Mouse (Mus musculus) small intestine, adult 2 months (tissue): Measurements from ENCODE around the gene Mrvi1.

Experiments
- CTCF ChIP-seq: fragments of 200-500 bp; IDR thresholded peaks from 2 replicates; pipeline ENCODE4 v1.5.1; 2012; ENCODE audit warnings: low read depth, mild to moderate bottlenecking, control low read depth, inconsistent platforms, low read length, moderate library complexity, mixed read lengths; ENCODE audit not compliant: insufficient replicate concordance, insufficient read length; ENCODE audit errors: extremely low read depth
- POLR2A ChIP-seq: fragments of 200-500 bp; IDR thresholded peaks from 2 replicates; pipeline ENCODE4 v1.6.1; 2012; ENCODE audit warnings: low read depth, mild to moderate bottlenecking, control low read depth, inconsistent platforms, low read length, moderate library complexity

DNA sequence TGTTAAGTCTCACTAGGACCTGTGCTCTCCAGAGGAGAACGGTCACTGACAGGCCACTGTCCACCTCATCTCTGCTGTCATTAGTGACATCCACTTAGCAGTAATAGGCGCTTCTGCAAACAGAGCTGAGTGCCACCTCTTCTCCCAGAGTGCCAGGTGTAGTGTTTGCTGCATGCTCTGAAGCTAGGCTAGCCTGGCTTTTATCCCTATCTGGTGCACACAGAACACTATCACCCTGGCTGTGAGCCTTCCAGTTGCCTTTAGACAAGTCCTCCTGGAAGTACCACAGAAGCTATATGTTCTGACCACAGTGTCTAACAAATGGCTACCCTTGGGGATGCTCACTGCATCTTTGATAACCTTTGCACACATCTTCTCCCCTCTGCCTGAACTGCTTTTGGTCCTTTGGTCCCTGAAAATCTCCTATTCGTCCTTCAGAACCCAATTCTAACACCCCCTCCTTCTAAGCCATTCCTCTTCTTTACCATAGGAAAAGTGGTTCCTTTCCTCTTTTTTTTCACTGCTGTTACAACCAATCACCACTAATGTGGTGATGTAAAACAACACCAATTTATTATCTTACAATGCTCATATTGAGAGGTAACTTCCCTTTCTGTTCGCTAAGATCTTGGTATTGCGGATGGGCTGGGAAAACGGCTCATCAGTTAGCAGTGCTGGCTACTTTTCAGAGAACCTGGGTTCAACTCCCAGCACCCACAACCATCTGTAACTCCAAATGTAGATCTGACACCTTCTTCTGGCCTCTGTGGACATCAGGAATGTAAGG, 28.0 kb downstream of the Mrvi1 start:
- TF ChIP-seq CTCF (no peak), POLR2A (no peak)
